Mouse (Mus musculus) 416B (cell line): ENCODE results near the gene Stxbp5l.
A peak's percentile ranks its signal among the peaks of the same experiment; 100 is the strongest.
"Not testable (repeated sequence)": the region's sequence is repeated elsewhere in the genome, so short reads cannot be mapped to it uniquely, and the experiment has no call there.

Experiments
- DNase-seq: peaks from one replicate; pipeline ENCODE4 v3.0.0; 2011; ENCODE audit warnings: low read depth

Gene Stxbp5l

GRCm38 (mm10) chr16:37280206-37280605, 104.6 kb downstream of the Stxbp5l start:
- no peak for DNase-seq

- DNase-seq, result no peak
Observed at GRCm38 (mm10) chr16:37273681-37274080, 111.1 kb downstream of the Stxbp5l start.

- DNase-seq, result no peak
Observed at GRCm38 (mm10) chr16:37261678-37262077, 123.1 kb downstream of the Stxbp5l start.

GRCm38 (mm10) chr16:37219151-37219550, 165.6 kb downstream of the Stxbp5l start:
- no peak for DNase-seq

- DNase-seq, result no peak
Observed at GRCm38 (mm10) chr16:37208783-37209182, 176.0 kb downstream of the Stxbp5l start.

GRCm38 (mm10) chr16:37194152-37194551, 190.6 kb downstream of the Stxbp5l start:
- DNase-seq, result no peak

- DNase-seq, result not testable (repeated sequence)
Observed at GRCm38 (mm10) chr16:37125190-37125589, 259.6 kb downstream of the Stxbp5l start.

- peak; percentile 89 for DNase-seq
Observed at GRCm38 (mm10) chr16:37109285-37109684, 275.5 kb downstream of the Stxbp5l start.

- DNase-seq, result no peak
Observed at GRCm38 (mm10) chr16:37108763-37109162, 276.0 kb downstream of the Stxbp5l start.

GRCm38 (mm10) chr16:37094169-37094833, 290.5 kb downstream of the Stxbp5l start:
- DNase-seq, result peak; percentile 28

- DNase-seq, result no peak
Observed at GRCm38 (mm10) chr16:37089648-37090047, 295.1 kb downstream of the Stxbp5l start.

- peak; percentile 41 for DNase-seq
Observed at GRCm38 (mm10) chr16:37072354-37072753, 312.4 kb downstream of the Stxbp5l start.
